Mouse (Mus musculus) cerebellum, postnatal 10 days (tissue): ENCODE measurements around the gene Slco2b1.
A peak's percentile ranks its signal among the peaks of the same experiment; 100 is the strongest.

ENCODE experiments used
- DNase-seq, 2 experiments: peaks; one replicate each; pipeline ENCODE4 v3.0.0; 2021; ENCODE audit warnings: mixed read lengths in 2 of 2

The Slco2b1 gene

GRCm38 (mm10) chr7:99648623-99649022, 62.5 kb downstream of the Slco2b1 start:
- peak; percentile 84 to 87 for DNase-seq

- DNase-seq = no peak
These were observed 66.4 kb downstream of the Slco2b1 start for GRCm38 (mm10) chr7:99644701-99645100.

GRCm38 (mm10) chr7:99642078-99642477, 69.1 kb downstream of the Slco2b1 start:
- no peak for DNase-seq

- DNase-seq = peak; percentile 81 to 86
These were observed 69.9 kb downstream of the Slco2b1 start for GRCm38 (mm10) chr7:99641245-99641644.

- no peak for DNase-seq
These were observed 77.0 kb downstream of the Slco2b1 start for GRCm38 (mm10) chr7:99633966-99634665.

- no peak for DNase-seq
These were observed 78.9 kb downstream of the Slco2b1 start for GRCm38 (mm10) chr7:99632286-99632685.

GRCm38 (mm10) chr7:99627366-99627765, 83.8 kb downstream of the Slco2b1 start:
- no peak for DNase-seq

GRCm38 (mm10) chr7:99626376-99627270, 84.5 kb downstream of the Slco2b1 start, which contains the start of gene Tpbgl:
Gene Tpbgl (minus strand): TSS chr7:99627103.
- DNase-seq = peak; percentile 69 to 83

- DNase-seq = peak; percentile 93 to 94
These were observed 85.3 kb downstream of the Slco2b1 start for GRCm38 (mm10) chr7:99625722-99626375.

- DNase-seq = peak; percentile 79 to 81
These were observed 92.3 kb downstream of the Slco2b1 start for GRCm38 (mm10) chr7:99618860-99619259.

- DNase-seq = no peak
These were observed 92.9 kb downstream of the Slco2b1 start for GRCm38 (mm10) chr7:99618264-99618663.
